Mouse (Mus musculus): Measurements from ENCODE around the gene Vopp1.

- no peak for TF ChIP-seq CTCF (IDR thresholded peaks at IDR 0.05; ENCODE audit: borderline replicate concordance, control insufficient read depth, extremely low read depth, insufficient read depth, low read length, poor library complexity)
- TF ChIP-seq POLR2A (IDR thresholded peaks at IDR 0.05; ENCODE audit: control insufficient read depth, extremely low read depth, insufficient read depth, low read length, poor library complexity): no peak
These were observed 140.8 kb downstream of the Vopp1 start for GRCm38 (mm10) chr6:57684156-57684555.

Measured in thymus, adult 2 months (tissue).